Mouse (Mus musculus) layer of hippocampus, adult 2 months (tissue): ENCODE results near the gene Sema4d. TPM values are rescaled to one million over a fixed set of nuclear protein-coding genes. Genes with fewer than 3 reads are reported as not detected.

Experiments
- DNase-seq, 2 experiments: peaks; one replicate each; pipeline ENCODE4 v3.0.0; 2022; ENCODE audit warnings: low spot score in 2 of 2
- H3K27ac ChIP-seq: fragments of 200-600 bp; 2 replicates; pipeline ENCODE4 v1.8.1; 2022
- H3K4me3 ChIP-seq: fragments of 200-600 bp; 2 replicates; pipeline ENCODE4 v1.8.1; 2022; ENCODE audit warnings: mild to moderate bottlenecking
- CTCF ChIP-seq: fragments of 200-600 bp; conservative IDR thresholded peaks from 2 replicates; pipeline ENCODE4 v1.8.1; 2022; ENCODE audit warnings: antibody characterized with exemption, mild to moderate bottlenecking, moderate library complexity
- total RNA-seq, 2 experiments: library from RNA; stranded (reverse); gene quantifications; 2 replicates each; pipeline ENCODE4 v1.2.3; 2021

The Sema4d gene
- total RNA-seq, 2 experiments from 2014 or later, result 76.3 to 83.9 TPM

DNA sequence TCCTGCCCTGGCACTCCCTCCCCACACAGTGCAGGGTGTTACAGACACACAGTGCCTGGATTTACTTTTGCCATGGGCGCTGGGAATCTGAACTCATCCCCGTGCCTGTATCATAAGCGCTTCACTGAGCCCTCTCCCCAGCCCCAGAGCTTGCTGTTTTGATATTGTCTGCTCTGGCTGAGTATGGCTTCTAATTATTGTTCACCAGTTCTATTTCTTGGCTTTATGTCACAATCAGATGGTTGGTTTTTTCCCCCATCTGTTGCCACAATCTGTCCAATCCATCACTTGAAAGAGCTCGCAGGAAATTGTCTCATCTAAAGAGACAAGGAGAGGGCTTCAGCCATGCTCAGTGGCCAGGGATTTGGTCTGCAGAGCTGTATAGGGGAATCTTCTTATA is 12.1 kb upstream of the Sema4d start:
- Histone ChIP-seq H3K4me3 (no peak overlapping the region), H3K27ac (peak overlapping the region; percentile 89)
- TF ChIP-seq CTCF, result no peak
- DNase-seq, result peak; percentile 73 to 78

DNA sequence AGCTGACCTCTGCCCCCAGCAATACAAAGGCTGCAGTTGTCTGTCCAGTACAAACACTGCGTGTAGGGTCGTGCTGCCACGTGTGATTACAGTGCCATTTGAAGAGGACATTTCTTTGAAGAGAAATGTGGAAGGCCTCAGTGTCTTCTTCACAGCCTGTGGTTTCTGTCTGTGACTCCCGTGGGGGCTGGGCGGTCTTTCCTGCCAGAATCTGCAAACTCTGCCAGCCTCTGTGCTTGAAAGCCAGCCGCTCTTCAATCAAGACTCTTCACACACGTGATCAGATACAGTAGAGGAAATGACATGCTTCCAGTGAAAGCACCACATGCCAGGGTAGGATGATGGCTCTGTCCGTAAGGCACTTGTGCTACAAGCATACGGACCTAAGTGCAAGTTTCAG is 7.4 kb upstream of the Sema4d start:
- peak; percentile 41 to 46 for DNase-seq
- Histone ChIP-seq H3K27ac (peak overlapping the region; percentile 36; the same call in 1 of the 2 replicates), H3K4me3 (no peak overlapping the region)
- no peak for TF ChIP-seq CTCF

DNA sequence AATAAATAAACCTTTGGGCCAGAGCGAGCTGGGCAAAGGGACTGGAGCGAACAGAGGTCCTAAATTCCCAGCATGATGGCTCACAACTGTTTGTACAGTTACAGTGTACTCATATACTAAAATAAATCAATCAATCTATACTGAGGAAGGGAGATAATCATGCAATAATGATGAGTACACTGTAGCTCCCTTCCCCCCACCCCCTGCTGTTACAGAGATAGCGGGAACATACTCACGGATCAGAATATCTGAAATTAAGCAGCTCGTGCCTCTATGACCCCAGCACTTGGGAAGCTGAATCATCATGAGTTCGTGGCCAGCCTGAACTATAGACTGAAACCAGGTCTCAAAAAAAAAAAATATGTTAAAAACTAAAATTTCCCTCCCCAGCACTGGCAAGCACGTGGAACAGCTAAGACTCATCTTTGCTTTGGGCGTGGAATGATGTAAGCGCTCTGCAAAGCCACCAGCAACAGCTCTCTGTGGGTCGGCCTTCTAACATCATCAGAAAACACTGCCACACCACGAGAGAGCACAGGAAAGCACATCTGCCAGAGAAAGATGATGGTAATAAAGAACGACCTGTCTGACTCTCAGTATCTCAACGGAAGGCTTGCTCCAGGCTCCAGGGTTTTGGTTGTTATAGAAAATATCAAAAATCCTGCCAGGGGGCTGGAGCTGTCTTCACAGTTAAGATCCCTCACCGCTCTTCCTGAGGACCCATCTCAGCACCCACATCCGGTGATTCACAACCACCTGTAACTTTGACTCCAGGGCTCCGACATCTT is 6.4 kb upstream of the Sema4d start:
- no peak for DNase-seq
- TF ChIP-seq CTCF, result no peak
- Histone ChIP-seq H3K4me3 (no peak overlapping the region), H3K27ac (no peak overlapping the region)

DNA sequence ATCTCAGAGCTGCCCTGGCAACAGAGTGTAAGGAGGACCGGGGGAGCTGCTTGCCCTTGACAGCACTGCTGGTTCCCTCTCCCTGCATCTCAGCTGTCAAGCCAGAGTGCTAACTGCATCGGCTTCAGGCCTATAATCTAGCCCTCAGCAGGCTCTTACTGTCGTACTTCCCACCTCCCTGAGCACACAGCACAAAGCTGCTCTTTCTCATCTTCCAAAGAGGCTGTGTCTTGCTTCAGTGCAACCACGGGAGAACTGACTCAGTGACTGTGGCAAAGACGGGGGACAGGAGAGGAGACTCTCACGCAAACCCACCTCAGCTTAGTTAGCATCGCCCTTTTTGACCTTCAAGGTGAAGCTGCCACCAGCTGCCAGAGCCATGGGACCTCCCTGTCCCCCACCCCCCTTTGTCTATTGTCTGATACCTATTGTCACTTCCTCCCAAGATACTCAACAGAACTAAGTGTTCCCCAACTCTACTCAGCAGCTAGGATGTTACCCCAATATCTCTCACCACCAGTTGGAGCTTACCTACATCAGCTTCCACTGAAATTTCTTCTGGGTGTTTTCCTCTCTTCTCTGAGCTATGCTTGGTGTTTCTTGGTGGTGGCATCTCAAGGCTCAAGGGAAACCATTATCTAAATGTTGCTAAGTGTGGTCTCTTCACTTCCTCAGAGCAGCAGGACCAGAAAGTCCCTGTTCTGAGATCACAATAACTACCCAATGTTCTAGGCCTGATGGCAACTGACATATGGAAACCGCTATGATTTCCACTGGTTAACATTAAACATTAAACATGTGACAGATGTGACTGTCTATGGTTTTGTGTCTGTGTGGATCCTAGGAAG is 4.6 kb upstream of the Sema4d start:
- no peak for TF ChIP-seq CTCF
- DNase-seq, result no peak
- Histone ChIP-seq H3K4me3 (no peak overlapping the region), H3K27ac (no peak overlapping the region)

DNA sequence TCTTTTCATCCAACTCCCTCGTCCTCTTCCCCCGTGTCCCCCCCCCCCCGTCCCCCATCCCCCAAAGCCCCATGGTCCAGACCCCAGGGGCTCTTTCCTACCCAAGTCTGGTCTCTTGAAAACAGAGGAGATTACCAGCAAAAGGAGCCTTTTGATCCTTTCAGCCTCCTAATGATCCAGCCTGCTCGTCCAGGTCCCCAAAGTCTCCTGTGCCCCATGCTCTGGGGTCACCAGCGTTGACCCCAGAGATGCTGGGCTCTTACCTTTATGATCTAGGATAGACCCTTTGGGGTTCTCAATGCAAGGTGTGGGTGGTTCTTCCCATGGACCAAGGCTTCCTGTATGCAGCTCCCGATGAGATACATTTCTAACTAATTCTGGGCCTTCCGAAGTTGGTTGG is 401 bp upstream of the Sema4d start:
- H3K27ac ChIP-seq, result peak overlapping the region; percentile 94; the same call in 1 of the 2 replicates
- peak overlapping the region; percentile 89; the same call in 1 of the 2 replicates for H3K4me3 ChIP-seq
- no peak for DNase-seq
- TF ChIP-seq CTCF, result no peak

DNA sequence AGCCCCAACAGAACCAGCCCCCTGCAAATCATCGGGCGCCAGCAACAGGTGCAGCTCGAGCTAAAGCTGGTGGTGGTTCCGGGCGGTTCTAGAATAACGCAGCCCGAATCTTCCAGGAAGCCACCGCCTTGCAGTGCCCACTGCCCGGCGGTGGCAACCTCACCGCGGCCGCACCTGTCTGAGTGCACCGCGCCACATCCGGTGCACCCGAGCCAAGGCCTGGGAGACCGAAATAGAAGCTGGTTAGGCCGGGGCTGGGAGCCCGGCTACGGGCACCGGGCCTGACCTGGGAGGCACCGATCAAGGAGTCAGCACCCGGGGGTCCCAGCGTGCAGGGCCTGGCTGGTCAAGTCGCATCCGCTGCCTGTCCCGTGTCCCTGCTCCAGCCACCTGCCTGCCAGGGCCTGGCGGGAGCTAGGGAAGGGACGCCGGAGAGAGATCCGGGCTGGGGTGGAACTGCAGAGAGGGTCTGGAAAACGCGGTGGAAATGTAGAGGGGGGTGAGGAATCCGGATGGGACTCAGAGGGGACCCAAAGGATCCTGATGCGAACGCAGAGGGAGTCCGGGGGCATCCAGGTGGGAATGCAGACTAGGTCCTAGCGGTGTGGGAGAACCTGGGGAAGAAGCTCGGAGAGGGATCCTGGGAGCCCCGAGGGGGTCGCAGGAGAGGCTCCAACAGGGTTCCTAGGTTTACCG is 670 bp downstream of the Sema4d start:
- Histone ChIP-seq H3K4me3 (peak overlapping the region; percentile 89), H3K27ac (peak overlapping the region; percentile 94)
- no peak for DNase-seq
- TF ChIP-seq CTCF, result no peak; the same call in 1 of the 2 replicates

DNA sequence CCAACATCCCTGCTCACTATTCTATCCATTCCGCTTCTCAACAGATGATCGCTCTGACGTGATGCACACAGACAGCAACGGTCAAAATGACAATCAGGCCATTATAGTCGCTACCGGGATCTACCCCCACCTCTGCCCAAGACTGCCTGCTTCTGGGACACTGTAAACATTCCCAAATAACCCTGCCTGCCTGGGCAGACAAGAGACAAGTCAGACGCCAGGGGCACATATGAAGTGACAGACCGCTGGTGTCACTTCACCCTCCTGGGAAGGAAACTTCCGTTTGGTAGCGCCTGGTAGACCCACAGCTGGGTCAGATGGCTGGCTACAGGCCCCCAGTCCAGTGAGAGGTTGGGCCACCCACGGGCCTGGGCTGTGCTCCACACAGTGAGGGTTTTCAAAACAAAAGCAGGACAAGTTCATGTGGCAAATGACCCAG is 1.4 kb downstream of the Sema4d start:
- Histone ChIP-seq H3K27ac (peak overlapping the region; percentile 94), H3K4me3 (peak overlapping the region; percentile 89)
- DNase-seq, result no peak
- no peak for TF ChIP-seq CTCF

DNA sequence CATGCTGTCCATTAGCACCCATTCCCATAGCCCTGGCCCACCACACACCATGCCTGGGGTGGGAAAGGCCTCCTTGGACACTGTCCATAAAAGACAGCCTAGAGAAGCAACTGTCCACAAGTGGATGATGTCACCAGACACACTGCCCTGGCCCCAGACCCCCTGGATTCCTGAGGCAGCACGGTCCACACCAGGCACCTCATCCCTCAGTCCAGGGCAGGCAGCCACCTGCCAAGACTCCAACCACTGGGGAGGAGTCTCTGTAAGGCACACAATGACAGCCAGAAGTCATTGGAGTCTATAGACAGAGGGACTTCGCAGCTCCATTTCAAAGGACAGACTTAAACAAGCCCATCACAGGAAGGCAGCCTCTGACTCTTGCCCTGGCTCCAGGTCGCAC is 1.9 kb downstream of the Sema4d start:
- peak overlapping the region; percentile 89 for H3K4me3 ChIP-seq
- H3K27ac ChIP-seq, result peak overlapping the region; percentile 94
- DNase-seq, result no peak
- no peak for TF ChIP-seq CTCF

DNA sequence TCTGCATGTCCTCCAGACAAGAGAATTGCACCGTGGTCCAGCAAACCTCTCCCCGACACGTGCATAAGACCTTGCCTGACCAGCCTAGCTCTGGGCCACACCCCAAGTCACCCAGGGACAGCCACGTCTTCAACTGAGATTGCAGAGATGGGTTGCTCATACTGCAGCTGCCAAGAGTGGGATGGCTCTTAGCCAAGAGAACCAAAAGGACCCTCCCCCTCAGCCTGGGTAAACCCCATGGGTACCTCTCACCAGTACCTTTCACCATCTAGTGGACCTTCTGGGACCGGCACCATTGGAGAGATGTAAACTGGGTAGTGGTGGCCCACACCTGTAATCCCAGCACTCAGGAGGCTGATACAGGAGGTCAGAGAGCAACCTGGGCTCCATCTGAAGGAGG is 2.8 kb downstream of the Sema4d start:
- Histone ChIP-seq H3K4me3 (no peak overlapping the region), H3K27ac (peak overlapping the region; percentile 94; the same call in 1 of the 2 replicates)
- TF ChIP-seq CTCF, result no peak
- no peak for DNase-seq

DNA sequence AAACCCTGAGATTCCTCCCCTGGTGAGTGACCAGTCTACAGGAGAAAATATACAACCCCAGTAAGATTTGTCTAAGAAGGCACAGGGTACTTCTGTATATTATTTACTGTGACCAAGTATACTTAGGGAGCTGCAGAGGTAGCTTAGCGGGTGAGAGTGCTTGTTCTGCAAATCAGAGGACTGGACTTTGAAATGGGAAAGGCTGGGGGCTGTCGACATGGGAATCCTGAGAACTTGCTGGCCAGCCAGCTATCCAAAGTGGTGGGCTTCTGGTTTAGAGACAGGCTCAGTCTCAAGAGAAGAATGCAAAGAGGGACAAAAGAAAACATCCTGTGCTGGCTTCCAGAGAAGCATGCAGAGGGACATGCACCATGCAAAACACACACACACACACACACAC is 5.7 kb downstream of the Sema4d start:
- no peak for TF ChIP-seq CTCF

DNA sequence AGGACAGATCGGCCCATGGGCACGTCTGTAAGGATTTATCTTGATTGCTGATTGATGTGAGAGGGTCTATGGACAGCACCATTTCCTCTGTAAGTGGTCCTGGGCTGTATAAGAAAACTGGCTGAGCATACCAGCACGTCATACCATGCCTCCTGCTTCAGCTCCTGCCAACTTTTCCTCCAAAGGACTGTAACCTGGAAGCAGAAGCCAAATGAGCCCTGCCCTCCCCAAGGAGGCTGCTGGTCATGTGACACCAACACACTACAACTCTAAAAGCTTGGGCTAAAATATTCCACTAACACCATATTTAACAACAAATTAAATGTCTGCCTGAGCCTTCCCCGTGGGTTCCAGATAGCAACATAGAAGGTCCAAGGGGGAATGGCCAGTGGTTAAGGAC is 6.9 kb downstream of the Sema4d start:
- TF ChIP-seq CTCF, result no peak
- Histone ChIP-seq H3K27ac (no peak overlapping the region), H3K4me3 (no peak overlapping the region)
- no peak for DNase-seq

More for the DNA sequence above, 5.7 kb downstream of the Sema4d start:
- no peak overlapping the region for H3K27ac ChIP-seq
- no peak for DNase-seq
- no peak overlapping the region for H3K4me3 ChIP-seq

DNA sequence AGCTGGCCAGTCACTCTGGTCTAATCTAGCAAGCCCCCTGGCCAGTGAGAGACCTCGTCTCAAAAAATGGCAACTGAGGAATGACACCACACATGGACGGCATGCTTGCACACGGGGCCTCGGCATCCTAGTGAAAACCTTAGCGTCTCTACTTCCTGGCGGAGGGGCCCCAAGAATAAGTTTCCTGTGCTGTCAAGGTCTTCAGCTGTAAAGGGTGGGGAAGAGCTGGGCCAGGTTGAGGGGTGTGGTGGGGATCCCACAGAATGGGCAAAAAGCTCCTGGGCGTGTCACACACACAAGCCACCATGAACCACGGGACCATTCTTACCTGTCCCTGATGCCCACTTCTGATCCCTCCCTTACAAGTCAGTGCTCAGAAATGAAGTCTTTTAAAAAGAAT is 9.1 kb downstream of the Sema4d start:
- TF ChIP-seq CTCF, result no peak
- DNase-seq, result no peak
- no peak overlapping the region for H3K4me3 ChIP-seq
- H3K27ac ChIP-seq, result peak overlapping the region; percentile 65; the same call in 1 of the 2 replicates

DNA sequence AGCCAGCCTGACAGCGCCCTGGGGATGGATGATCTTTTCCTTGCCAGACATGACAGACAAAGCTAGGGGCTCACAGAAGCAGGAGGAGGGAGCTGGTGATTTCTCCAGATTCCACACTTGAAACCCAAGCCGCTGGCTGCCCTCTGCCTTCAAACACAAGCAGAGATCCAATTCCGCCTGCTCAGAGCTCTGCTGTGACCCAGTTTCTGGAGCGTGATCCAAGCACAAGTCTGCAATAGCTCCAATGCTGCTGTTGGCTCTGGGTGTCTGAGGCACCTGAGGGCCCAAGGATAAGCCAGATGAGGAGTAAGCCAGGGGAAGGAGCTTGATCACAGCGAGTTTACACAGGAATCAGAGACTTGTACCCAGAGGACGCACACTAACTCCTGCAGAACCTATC is 9.7 kb downstream of the Sema4d start:
- Histone ChIP-seq H3K27ac (peak overlapping the region; percentile 65), H3K4me3 (no peak overlapping the region)
- TF ChIP-seq CTCF, result no peak
- DNase-seq, result no peak
